Mouse (Mus musculus) lung, adult 2 months (tissue): ENCODE data around the gene Cmtm6. TPM values are rescaled to one million over a fixed set of nuclear protein-coding genes. Genes with fewer than 3 reads are reported as not detected.
A peak's percentile ranks its signal among the peaks of the same experiment; 100 is the strongest.
"Not testable (repeated sequence)": the region's sequence is repeated elsewhere in the genome, so short reads cannot be mapped to it uniquely, and the experiment has no call there.

Experiments used
- DNase-seq: peaks from one replicate; pipeline ENCODE4 v3.0.0; 2022
- H3K4me1 ChIP-seq: fragments of 200-500 bp; 2 replicates; pipeline ENCODE4 v1.6.1; 2011; ENCODE audit warnings: low read length; ENCODE audit not compliant: control insufficient read depth, insufficient read depth
- H3K4me3 ChIP-seq: fragments of 200-500 bp; replicated peaks from 2 replicates; pipeline ENCODE3; 2011; ENCODE audit warnings: low read depth, mild to moderate bottlenecking, control low read depth, low read length; ENCODE audit errors: extremely low read depth
- CTCF ChIP-seq: fragments of 200-500 bp; IDR thresholded peaks from 2 replicates; pipeline ENCODE4 v1.5.1; 2011; ENCODE audit warnings: mild to moderate bottlenecking, low read length, control low read depth; ENCODE audit not compliant: insufficient read depth
- POLR2A ChIP-seq: fragments of 200-500 bp; IDR thresholded peaks from 2 replicates; pipeline ENCODE4 v1.6.1; 2011; ENCODE audit warnings: low read depth, mild to moderate bottlenecking, control low read depth, low read length, borderline replicate concordance; ENCODE audit errors: extremely low read depth
- WGBS: fragments of 180-500 bp; shearing (Covaris S2); methylation state at CpG from one replicate; pipeline ENCODE4 v1.1.7; 2018; 5-methylcytosine and 5-hydroxymethylcytosine counted together
- polyA plus RNA-seq: library from polyadenylated mRNA; depleted of rRNA; stranded (reverse); fragments of >200 nt; gene quantifications from 2 replicates; pipeline ENCODE4 v1.2.3, GENCODE M21; 2012; rRNA removed

The Cmtm6 gene
- polyA plus RNA-seq: 50.9 and 79.8 TPM in 2 replicates

- WGBS: under 1% methylated on average over 53 of the region's 53 CpGs
- no peak for TF ChIP-seq CTCF
- peak; percentile 96 for TF ChIP-seq POLR2A
- DNase-seq: peak; percentile 99
- Histone ChIP-seq H3K4me3 (peak within 1 kb of the TSS; percentile 99), H3K4me1 (peaks cover 10% of the 10 kb centered on the region)
These were observed at the start of gene Cmtm6 for GRCm38 (mm10) chr9:114731011-114731755. Gene Cmtm6 (plus strand): TSS chr9:114731116.

DNA sequence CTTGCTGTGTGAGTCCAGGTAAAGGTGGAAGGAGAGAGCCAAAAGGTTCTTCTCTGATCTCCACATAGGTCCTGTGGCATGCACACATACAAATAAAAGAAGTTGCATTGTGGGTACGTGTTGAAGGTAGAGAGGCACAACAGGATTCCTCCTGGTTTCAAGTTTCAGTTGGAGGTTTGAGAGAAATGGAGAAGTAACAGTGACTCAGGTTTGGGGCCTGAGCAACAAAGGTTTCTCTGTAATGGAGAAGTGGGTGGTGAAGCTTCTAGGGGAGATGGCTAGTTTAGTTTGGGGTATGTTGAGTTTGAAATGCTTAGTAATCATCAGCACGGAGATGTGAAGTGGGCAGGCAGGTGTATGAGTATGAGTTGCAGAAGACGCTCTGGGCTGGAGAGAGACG, 48.7 kb upstream of the Cmtm6 start:
- DNase-seq: no peak
- no peaks in the 10 kb centered on the region for H3K4me1 ChIP-seq
- no peak overlapping the region for H3K4me3 ChIP-seq
- 77% methylated on average over 4 of the region's 4 CpGs for WGBS
- TF ChIP-seq POLR2A (no peak), CTCF (no peak)

DNA sequence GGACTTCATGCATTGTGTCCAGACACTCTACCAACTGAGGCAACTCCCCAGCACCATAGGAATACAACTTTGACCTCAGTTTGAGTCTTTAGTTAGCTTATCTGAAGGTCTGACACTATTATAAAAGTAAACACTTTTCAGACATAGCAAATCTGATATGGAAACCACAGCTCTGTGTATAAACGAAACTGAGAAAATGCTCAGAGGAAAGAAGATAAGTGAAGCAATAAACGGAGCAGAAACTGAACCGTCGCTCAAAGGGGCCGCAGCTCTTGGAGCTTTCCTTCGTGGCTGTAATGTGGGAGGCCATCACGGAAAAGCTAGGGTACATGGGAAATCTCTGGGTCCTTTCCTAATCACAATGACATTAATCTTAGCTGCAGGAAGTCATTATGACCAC, 44.7 kb upstream of the Cmtm6 start:
- TF ChIP-seq CTCF (no peak), POLR2A (no peak)
- no peak for DNase-seq
- H3K4me3 ChIP-seq: no peak overlapping the region
- peaks cover 6% of the 10 kb centered on the region; the same call in 1 of the 2 replicates for H3K4me1 ChIP-seq
- WGBS: 70% methylated on average over 7 of the region's 7 CpGs

GRCm38 (mm10) chr9:114687639-114688038, 43.3 kb upstream of the Cmtm6 start:
- 75% methylated on average over 13 of the region's 13 CpGs for WGBS
- Histone ChIP-seq H3K4me1 (peaks cover 6% of the 10 kb centered on the region; the same call in 1 of the 2 replicates), H3K4me3 (no peak overlapping the region)
- no peak for TF ChIP-seq POLR2A
- TF ChIP-seq CTCF: no peak
- no peak for DNase-seq

GRCm38 (mm10) chr9:114688252-114688952, 42.5 kb upstream of the Cmtm6 start, which contains the start of gene Dync1li1:
Gene Dync1li1 (plus strand): TSS chr9:114688790.
- TF ChIP-seq POLR2A (peak; percentile 86), CTCF (no peak)
- Histone ChIP-seq H3K4me3 (peak within 1 kb of the TSS; percentile 93), H3K4me1 (peaks cover 6% of the 10 kb centered on the region; the same call in 1 of the 2 replicates)
- DNase-seq: peak; percentile 96
- WGBS: under 1% methylated on average over 57 of the region's 57 CpGs

- TF ChIP-seq CTCF (no peak), POLR2A (no peak)
- Histone ChIP-seq H3K4me1 (peaks cover 6% of the 10 kb centered on the region; the same call in 1 of the 2 replicates), H3K4me3 (peak overlapping the region; percentile 93)
- WGBS: 1% methylated on average over 50 of the region's 50 CpGs
- DNase-seq: no peak
These were observed 41.9 kb upstream of the Cmtm6 start for GRCm38 (mm10) chr9:114688953-114689407.

DNA sequence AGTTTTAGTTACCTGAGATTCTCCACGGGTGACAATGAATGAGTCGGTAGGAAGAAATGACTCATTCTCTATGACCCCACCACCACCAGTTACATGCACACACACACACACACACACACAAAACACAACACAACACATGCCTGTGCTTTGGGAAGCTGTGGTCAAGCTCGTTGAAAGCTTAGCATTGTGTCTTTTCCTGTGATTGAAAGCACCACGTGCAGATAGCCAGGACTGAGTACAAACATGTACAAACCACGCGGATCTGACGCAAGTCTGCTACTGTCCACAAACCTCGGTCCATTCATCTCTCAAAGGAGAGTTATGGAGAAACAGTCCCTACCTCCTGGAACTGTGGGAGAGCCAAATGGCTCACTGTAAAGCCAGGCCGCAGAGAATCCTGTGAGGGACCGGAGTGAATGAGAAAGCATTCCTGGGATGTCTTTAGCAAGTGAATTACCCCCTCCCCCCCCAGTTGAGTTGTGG, 40.8 kb upstream of the Cmtm6 start:
- peak overlapping the region; percentile 28 for H3K4me3 ChIP-seq
- TF ChIP-seq POLR2A (no peak), CTCF (no peak)
- peaks cover 6% of the 10 kb centered on the region; the same call in 1 of the 2 replicates for H3K4me1 ChIP-seq
- WGBS: 12% methylated on average over 10 of the region's 10 CpGs
- peak; percentile 19 for DNase-seq

- DNase-seq: no peak
- TF ChIP-seq POLR2A (no peak), CTCF (no peak)
- Histone ChIP-seq H3K4me1 (peaks cover 6% of the 10 kb centered on the region; the same call in 1 of the 2 replicates), H3K4me3 (no peak overlapping the region)
These were observed 39.8 kb upstream of the Cmtm6 start for GRCm38 (mm10) chr9:114691112-114691511.

DNA sequence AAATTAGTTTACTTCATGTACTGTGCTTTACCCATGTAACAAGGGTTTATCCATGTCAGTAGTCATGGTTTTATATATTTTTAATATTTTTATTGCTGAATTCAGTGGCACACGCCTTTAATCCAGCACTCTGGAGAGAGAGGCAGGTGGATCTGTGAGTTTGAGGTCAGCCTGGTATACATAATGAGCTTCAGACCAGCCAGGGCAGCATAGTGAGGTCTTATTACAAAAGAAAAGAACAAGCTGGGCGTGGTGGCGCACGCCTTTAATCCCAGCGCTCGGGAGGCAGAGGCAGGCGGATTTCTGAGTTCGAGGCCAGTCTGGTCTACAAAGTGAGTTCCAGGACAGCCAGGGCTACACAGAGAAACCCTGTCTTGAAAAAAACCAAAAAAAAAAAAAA, 35.3 kb upstream of the Cmtm6 start:
- WGBS: 95% methylated on average over 8 of the region's 8 CpGs
- not testable (repeated sequence) for DNase-seq, H3K4me1 ChIP-seq, H3K4me3 ChIP-seq
